Mouse (Mus musculus): ENCODE results near the gene Gm10295. TPM values are rescaled to one million over a fixed set of nuclear protein-coding genes. Genes with fewer than 3 reads are reported as not detected.

The Gm10295 gene
- total RNA-seq (2021), result not detected
- long read RNA-seq, experiment 1, result 0 reads
- long read RNA-seq, experiment 2, result 0 reads

GRCm38 (mm10) chr7:71351364-71351763 is at the start of gene Gm10295:
TSS of gene Gm10295 (minus strand) at chr7:71351485.
- DNase-seq (ENCODE audit: low spot score in 2 of 2), result no peak

GRCm38 (mm10) chr7:71401032-71401431 is 49.7 kb upstream of the Gm10295 start:
- DNase-seq (ENCODE audit: low spot score in 2 of 2), result no peak

- no peak for DNase-seq (ENCODE audit: low spot score in 2 of 2)
Measured at GRCm38 (mm10) chr7:71399891-71400632, 48.8 kb upstream of the Gm10295 start.

GRCm38 (mm10) chr7:71398959-71399756 is 47.9 kb upstream of the Gm10295 start:
- no peak for DNase-seq (ENCODE audit: low spot score in 2 of 2)

- DNase-seq (ENCODE audit: low spot score in 2 of 2), result no peak
Measured at GRCm38 (mm10) chr7:71398389-71398788, 47.1 kb upstream of the Gm10295 start.

GRCm38 (mm10) chr7:71392795-71393341 is 41.6 kb upstream of the Gm10295 start:
- no peak for DNase-seq (ENCODE audit: low spot score in 2 of 2)

GRCm38 (mm10) chr7:71391333-71391732 is 40.0 kb upstream of the Gm10295 start:
- no peak for DNase-seq (ENCODE audit: low spot score in 2 of 2)

GRCm38 (mm10) chr7:71390291-71390690 is 39.0 kb upstream of the Gm10295 start:
- no peak for DNase-seq (ENCODE audit: low spot score in 2 of 2)

GRCm38 (mm10) chr7:71386050-71386449 is 34.8 kb upstream of the Gm10295 start:
- no peak for DNase-seq (ENCODE audit: low spot score in 2 of 2)

- no peak for DNase-seq (ENCODE audit: low spot score in 2 of 2)
Measured at GRCm38 (mm10) chr7:71384921-71385320, 33.6 kb upstream of the Gm10295 start.

GRCm38 (mm10) chr7:71383341-71384130 is 32.3 kb upstream of the Gm10295 start:
- DNase-seq (ENCODE audit: low spot score in 2 of 2), result peak in 1 of 2 experiments; percentile 50

GRCm38 (mm10) chr7:71379826-71380825 is 28.8 kb upstream of the Gm10295 start:
- DNase-seq (ENCODE audit: low spot score in 2 of 2), result no peak

GRCm38 (mm10) chr7:71378812-71379760 is 27.8 kb upstream of the Gm10295 start:
- DNase-seq (ENCODE audit: low spot score in 2 of 2), result peak in 1 of 2 experiments; percentile 57

- no peak for DNase-seq (ENCODE audit: low spot score in 2 of 2)
Measured at GRCm38 (mm10) chr7:71377983-71378382, 26.7 kb upstream of the Gm10295 start.

- peak in 1 of 2 experiments; percentile 7 for DNase-seq (ENCODE audit: low spot score in 2 of 2)
Measured at GRCm38 (mm10) chr7:71374059-71374458, 22.8 kb upstream of the Gm10295 start.

- no peak for DNase-seq (ENCODE audit: low spot score in 2 of 2)
Measured at GRCm38 (mm10) chr7:71371916-71372315, 20.6 kb upstream of the Gm10295 start.

GRCm38 (mm10) chr7:71370746-71371145 is 19.5 kb upstream of the Gm10295 start:
- DNase-seq (ENCODE audit: low spot score in 2 of 2), result no peak

GRCm38 (mm10) chr7:71370128-71370527 is 18.8 kb upstream of the Gm10295 start:
- DNase-seq (ENCODE audit: low spot score in 2 of 2), result no peak
